Mouse (Mus musculus) CH12.LX (cell line): ENCODE measurements around the gene Rnf208. TPM values are rescaled to one million over a fixed set of nuclear protein-coding genes. Genes with fewer than 3 reads are reported as not detected.

Experiments
- DNase-seq: peaks from one replicate; pipeline ENCODE4 v3.0.0-alpha.2; 2013; ENCODE audit errors: extremely low read depth
- H3K27ac ChIP-seq: 2 replicates; pipeline ENCODE4 v1.5.1; 2012; ENCODE audit warnings: low read depth, mild to moderate bottlenecking, control low read depth, moderate library complexity; ENCODE audit not compliant: insufficient read depth
- H3K27me3 ChIP-seq: replicated peaks from 2 replicates; pipeline ENCODE3; 2012; ENCODE audit warnings: inconsistent platforms
- H3K36me3 ChIP-seq, 2 experiments: replicated peaks in 1 of 2; 2 replicates each; pipeline versions ENCODE3 to v1.6.1; 2012; ENCODE audit warnings: inconsistent platforms in 1 of 2, low read length in 1 of 2, mild to moderate bottlenecking in 1 of 2, mixed read lengths in 1 of 2, moderate library complexity in 1 of 2; ENCODE audit not compliant: control insufficient read depth in 1 of 2, insufficient read depth in 1 of 2
- H3K4me1 ChIP-seq, 2 experiments: 2 replicates each; pipeline ENCODE4 v1.6.1; 2012; ENCODE audit warnings: inconsistent platforms in 1 of 2, moderate library complexity in 1 of 2; ENCODE audit not compliant: insufficient read depth in 2 of 2, control insufficient read depth in 1 of 2
- H3K4me2 ChIP-seq: 2 replicates; pipeline ENCODE4 v1.6.1; 2012; ENCODE audit warnings: low read depth, mild to moderate bottlenecking, control low read depth; ENCODE audit not compliant: poor library complexity, insufficient read depth, severe bottlenecking
- H3K4me3 ChIP-seq, 3 experiments: fragments of 150-350 bp in 1 of 3; sonication (generic) in 1 of 3; replicated peaks in 1 of 3; 2 replicates each; pipeline versions ENCODE3 to v1.5.1; 2011 to 2012; ENCODE audit warnings: low read depth in 2 of 3, low read length in 2 of 3, mild to moderate bottlenecking in 2 of 3, moderate library complexity in 2 of 3, control low read depth in 1 of 3, improper control_type of control experiment in 1 of 3, inconsistent platforms in 1 of 3, mixed read lengths in 1 of 3; ENCODE audit not compliant: poor library complexity in 1 of 3
- H3K79me2 ChIP-seq: replicated peaks from 2 replicates; pipeline ENCODE4 v1.6.1; 2012; ENCODE audit warnings: mild to moderate bottlenecking, moderate library complexity; ENCODE audit not compliant: control insufficient read depth, poor library complexity, insufficient read depth, severe bottlenecking; ENCODE audit errors: extremely low read depth
- H3K9ac ChIP-seq: 2 replicates; pipeline ENCODE4 v1.6.1; 2012; ENCODE audit warnings: low read depth, mild to moderate bottlenecking, control low read depth, moderate library complexity; ENCODE audit not compliant: insufficient read depth
- H3K9me3 ChIP-seq: replicated peaks from 2 replicates; pipeline ENCODE3; 2012; ENCODE audit warnings: low read length, inconsistent platforms, mixed read lengths
- BHLHE40 ChIP-seq: IDR thresholded peaks from 2 replicates; pipeline ENCODE4 v1.6.1; 2011; ENCODE audit warnings: mild to moderate bottlenecking, low read depth, low read length, improper control_type of control experiment
- CHD1 ChIP-seq: IDR thresholded peaks from 2 replicates; pipeline ENCODE4 v1.6.1; 2012; ENCODE audit warnings: low read depth, low read length, improper control_type of control experiment, inconsistent platforms
- CTCF ChIP-seq, 2 experiments: IDR thresholded peaks in 1 of 2; conservative IDR thresholded peaks in 1 of 2; 2 replicates each; pipeline ENCODE4 v1.5.1; 2011 to 2012; ENCODE audit warnings: low read depth in 2 of 2, low read length in 2 of 2, improper control_type of control experiment in 1 of 2, inconsistent platforms in 1 of 2, mild to moderate bottlenecking in 1 of 2, moderate library complexity in 1 of 2
- E2F4 ChIP-seq: IDR thresholded peaks from 2 replicates; pipeline ENCODE4 v1.6.1; 2011; ENCODE audit warnings: low read depth, low read length, improper control_type of control experiment; ENCODE audit not compliant: insufficient replicate concordance
- ELF1 ChIP-seq: IDR thresholded peaks from 2 replicates; pipeline ENCODE4 v1.6.1; 2014; ENCODE audit warnings: low read depth, mild to moderate bottlenecking, inconsistent platforms, low read length, improper control_type of control experiment
- EP300 ChIP-seq: IDR thresholded peaks from 2 replicates; pipeline ENCODE4 v1.6.1; 2011; ENCODE audit warnings: low read length, improper control_type of control experiment
- HCFC1 ChIP-seq: IDR thresholded peaks from 2 replicates; pipeline ENCODE4 v1.6.1; 2012; ENCODE audit warnings: low read depth, mild to moderate bottlenecking, inconsistent platforms, low read length, improper control_type of control experiment
- JUN ChIP-seq: IDR thresholded peaks from 2 replicates; pipeline ENCODE4 v1.6.1; 2011; ENCODE audit warnings: low read depth, mild to moderate bottlenecking, low read length, improper control_type of control experiment, moderate library complexity; ENCODE audit not compliant: insufficient read depth
- MAFK ChIP-seq: IDR thresholded peaks from 2 replicates; pipeline ENCODE4 v1.6.1; 2011; ENCODE audit warnings: low read length, improper control_type of control experiment; ENCODE audit not compliant: insufficient replicate concordance
- MAZ ChIP-seq: IDR thresholded peaks from 2 replicates; pipeline ENCODE4 v1.6.1; 2012; ENCODE audit warnings: low read depth, mild to moderate bottlenecking, inconsistent platforms, low read length, improper control_type of control experiment, moderate library complexity
- NRF1 ChIP-seq: IDR thresholded peaks from 2 replicates; pipeline ENCODE4 v1.6.1; 2014; ENCODE audit warnings: low read depth, mild to moderate bottlenecking, inconsistent platforms, low read length, improper control_type of control experiment, moderate library complexity
- PAX5 ChIP-seq: IDR thresholded peaks from 2 replicates; pipeline ENCODE4 v1.6.1; 2012; ENCODE audit warnings: low read length, inconsistent platforms, mixed read lengths
- POLR2A ChIP-seq: IDR thresholded peaks from 2 replicates; pipeline ENCODE4 v1.6.1; 2011; ENCODE audit warnings: low read depth, mild to moderate bottlenecking, improper control_type of control experiment, low read length
- RAD21 ChIP-seq: IDR thresholded peaks from 2 replicates; pipeline ENCODE4 v1.6.1; 2011; ENCODE audit warnings: low read depth, mild to moderate bottlenecking, low read length, improper control_type of control experiment, moderate library complexity
- RCOR1 ChIP-seq: conservative IDR thresholded peaks from 2 replicates; pipeline ENCODE4 v1.6.1; 2012; ENCODE audit warnings: low read depth, mild to moderate bottlenecking, inconsistent platforms, low read length, improper control_type of control experiment
- SMC3 ChIP-seq: IDR thresholded peaks from 2 replicates; pipeline ENCODE4 v1.6.1; 2011; ENCODE audit warnings: low read depth, low read length, improper control_type of control experiment
- USF2 ChIP-seq: conservative IDR thresholded peaks from 2 replicates; pipeline ENCODE4 v1.6.1; 2011; ENCODE audit warnings: low read depth, low read length, improper control_type of control experiment
- ZKSCAN1 ChIP-seq: IDR thresholded peaks from 2 replicates; pipeline ENCODE4 v1.6.1; 2012; ENCODE audit warnings: low read depth, inconsistent platforms, low read length, improper control_type of control experiment, borderline replicate concordance
- ZNF384 ChIP-seq: IDR thresholded peaks from 2 replicates; pipeline ENCODE4 v1.6.1; 2012; ENCODE audit warnings: low read depth, low read length, improper control_type of control experiment, inconsistent platforms
- dilution Hi-C: fragments of 300-500 bp; cut with MboI; formaldehyde crosslinking; loops from 2 replicates; pipeline ENCODE4 v1.14.3; 2020; ENCODE audit warnings: low sequenced_read_pairs; ENCODE audit not compliant: extremely low pct_unique_long_range_greater_than_20kb, extremely low pct_ligation_motif_present
- in situ Hi-C: fragments of 300-500 bp; cut with MboI; formaldehyde crosslinking; loops from 3 replicates; pipeline ENCODE4 v1.14.3; 2019; ENCODE audit warnings: low sequenced_read_pairs, low pct_ligation_motif_present, low pct_unique_long_range_greater_than_20kb, mixed read lengths
- polyA plus RNA-seq: library from polyadenylated mRNA; unstranded; fragments of >175 nt; gene quantifications from 2 replicates; pipeline ENCODE4 v1.2.1, GENCODE M21; 2012; ENCODE audit warnings: low read depth; ENCODE audit not compliant: insufficient read length
- total RNA-seq, 2 experiments: library from RNA; depleted of rRNA; stranded (reverse); fragments of 300-350 nt in 1 of 2; fragments of >200 nt in 1 of 2; gene quantifications; 2 replicates each; pipeline ENCODE4 v1.2.3; 2012 to 2014

The Rnf208 gene
- total and polyA plus RNA-seq, 3 experiments: 0.34 to 1.7 (median 1.4) TPM

- DNase-seq: peak; percentile 88
- Histone ChIP-seq H3K9ac (no peak overlapping the region), H3K9me3 (no peaks in the 10 kb centered on the region), H3K4me3 (no peak overlapping the region), H3K4me1 (no peaks in the 10 kb centered on the region), H3K27ac (no peak overlapping the region), H3K36me3 (peaks cover 72 to 91% of the 10 kb centered on the region in 2 experiments), H3K79me2 (0 out of 2 replicates have a peak, but pooled peaks cover 3% of the 10 kb centered on the region), H3K27me3 (no peaks in the 10 kb centered on the region), H3K4me2 (no peak overlapping the region)
- in situ Hi-C loops (loop anchor here (10.0 kb wide), 1 partner anchor 56 kb away; the partner anchor contains the start of gene Man1b1), dilution Hi-C loops (no loop called here)
- TF ChIP-seq MAFK (no peak), ZNF384 (no peak), CTCF (conservative IDR thresholded peaks at IDR 0.05 in 1 of 2, IDR thresholded peaks at IDR 0.05 in 1 of 2; ENCODE audit: low read depth in 2 of 2, low read length in 2 of 2) (peak; percentile 80 to 99), RAD21 (peak; percentile 71), PAX5 (no peak), SMC3 (peak; percentile 75), EP300 (no peak), HCFC1 (no peak)
Measured at GRCm38 (mm10) chr2:25278928-25279882, 37.1 kb downstream of the Rnf208 start.

GRCm38 (mm10) chr2:25285551-25285950 lies 43.5 kb downstream of the Rnf208 start:
- DNase-seq: no peak
- Histone ChIP-seq H3K9me3 (no peaks in the 10 kb centered on the region), H3K27ac (no peak overlapping the region), H3K4me3 (no peak overlapping the region), H3K79me2 (no peaks in the 10 kb centered on the region), H3K9ac (no peak overlapping the region), H3K4me2 (no peak overlapping the region), H3K27me3 (peaks cover 1% of the 10 kb centered on the region), H3K4me1 (peaks cover 0 to 2% of the 10 kb centered on the region in 2 experiments; a peak in 1 of 4 replicates), H3K36me3 (peaks cover 40 to 61% of the 10 kb centered on the region in 2 experiments)
- no peak for TF ChIP-seq E2F4
- TF ChIP-seq CTCF (conservative IDR thresholded peaks at IDR 0.05 in 1 of 2, IDR thresholded peaks at IDR 0.05 in 1 of 2; ENCODE audit: low read depth in 2 of 2, low read length in 2 of 2): no peak
- no peak for TF ChIP-seq CHD1
- no peak for TF ChIP-seq JUN
- TF ChIP-seq POLR2A: no peak
- in situ Hi-C loops (no loop called here), dilution Hi-C loops (no loop called here)

DNA sequence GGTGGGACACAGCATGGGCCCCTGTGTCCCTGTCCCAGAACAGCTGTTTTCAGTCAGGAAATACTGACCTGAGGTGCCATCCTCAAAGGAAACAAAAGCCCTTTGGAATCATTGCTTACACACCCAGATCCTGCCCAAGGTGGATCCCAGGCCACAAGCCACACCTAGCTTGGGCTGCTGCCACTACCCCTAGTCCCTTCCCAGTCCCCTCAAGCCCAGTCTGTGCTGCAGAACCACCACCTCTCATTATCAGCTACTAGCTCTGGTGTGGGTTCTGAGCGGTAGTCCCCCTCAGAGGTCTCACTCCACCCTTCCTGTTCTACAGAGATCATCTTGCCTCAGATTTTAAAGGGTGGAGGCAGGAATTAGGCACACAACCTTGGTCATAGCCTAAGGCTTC lies 44.3 kb downstream of the Rnf208 start:
- Histone ChIP-seq H3K4me3 (no peak overlapping the region), H3K4me1 (peaks cover 0 to 2% of the 10 kb centered on the region in 2 experiments; a peak in 1 of 4 replicates), H3K9ac (no peak overlapping the region), H3K36me3 (peaks cover 34 to 54% of the 10 kb centered on the region in 2 experiments), H3K27ac (no peak overlapping the region), H3K27me3 (peaks cover 7% of the 10 kb centered on the region), H3K9me3 (no peaks in the 10 kb centered on the region), H3K4me2 (no peak overlapping the region), H3K79me2 (no peaks in the 10 kb centered on the region)
- dilution Hi-C loops: no loop called here
- DNase-seq: no peak
- no peak for TF ChIP-seq RAD21
- TF ChIP-seq RCOR1: no peak
- TF ChIP-seq NRF1: no peak
- no peak for TF ChIP-seq ZKSCAN1
- no peak for TF ChIP-seq BHLHE40
- TF ChIP-seq HCFC1: no peak
- TF ChIP-seq CTCF (conservative IDR thresholded peaks at IDR 0.05 in 1 of 2, IDR thresholded peaks at IDR 0.05 in 1 of 2; ENCODE audit: low read depth in 2 of 2, low read length in 2 of 2): no peak
- no peak for TF ChIP-seq ELF1
- no peak for TF ChIP-seq USF2
- no peak for TF ChIP-seq MAZ
- TF ChIP-seq ZNF384: no peak
- TF ChIP-seq PAX5: no peak
- no peak for TF ChIP-seq MAFK
- in situ Hi-C loops: no loop called here
